Mouse (Mus musculus): ENCODE measurements around the gene Haao.

- TF ChIP-seq POLR2A (IDR thresholded peaks at IDR 0.05; ENCODE audit: borderline replicate concordance, control insufficient read depth, low read depth, low read length) = no peak
- TF ChIP-seq CTCF (IDR thresholded peaks at IDR 0.05; ENCODE audit: control insufficient read depth, insufficient read depth, low read length) = no peak
Measured at GRCm38 (mm10) chr17:83792388-83792787, 55.4 kb downstream of the Haao start.

Data from bone marrow, adult 2 months (tissue).